Mouse (Mus musculus): ENCODE results near the gene Mmp19. TPM values are rescaled to one million over a fixed set of nuclear protein-coding genes. Genes with fewer than 3 reads are reported as not detected.
A peak's percentile ranks its signal among the peaks of the same experiment; 100 is the strongest.

The Mmp19 gene
- polyA plus RNA-seq, 1 experiment from 2014 or later = 10.4 TPM

DNA sequence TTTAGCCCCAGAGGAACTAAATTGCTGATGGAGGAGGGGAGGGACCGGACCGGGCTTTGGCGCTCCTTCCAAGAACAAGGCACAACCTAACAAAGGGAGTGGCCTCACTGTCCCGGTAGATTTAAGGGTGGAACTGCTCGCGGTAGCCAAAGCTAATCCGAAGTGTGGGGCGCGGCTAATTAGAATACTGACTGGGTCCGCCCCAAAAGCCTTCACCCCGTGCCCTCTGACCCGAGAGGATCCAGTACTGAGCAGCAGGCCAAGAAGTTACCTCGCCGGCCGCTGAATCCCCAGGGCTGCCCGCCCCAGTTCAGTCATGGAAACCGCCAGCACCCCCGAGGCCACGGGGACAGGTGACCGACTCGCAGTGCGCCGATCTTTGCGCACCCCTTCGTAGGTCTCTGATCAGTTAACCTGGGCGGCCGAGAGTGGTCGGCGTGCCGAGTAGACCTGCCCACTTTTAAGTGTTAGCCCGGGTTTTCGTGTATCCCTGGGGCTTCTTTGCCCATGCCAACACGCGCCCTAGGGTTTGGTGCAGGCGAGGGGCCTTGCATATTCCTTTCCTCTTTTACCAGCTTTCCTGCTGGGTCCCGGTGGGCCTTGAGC is 43.0 kb upstream of the Mmp19 start, which contains the start of gene Pym1:
Gene Pym1 (plus strand): TSS at position 244 of the 606 bp plus-strand sequence.
- whole genome bisulfite sequencing (ENCODE audit: insufficient replicate concordance) = 0% methylated on average over 36 of the region's 36 CpGs
- Histone ChIP-seq H3K27ac (ENCODE audit: low read length) (peak within 1 kb of the TSS; percentile 93), H3K4me3 (ENCODE audit: low read depth, low read length) (peak within 1 kb of the TSS; percentile 79), H3K9ac (ENCODE audit: low read depth, low read length) (peak within 1 kb of the TSS; percentile 83), H3K4me1 (ENCODE audit: control insufficient read depth, low read depth, low read length) (peaks cover 26% of the 10 kb centered on the region), H3K9me3 (replicated peaks; ENCODE audit: control insufficient read depth, low read length) (no peaks in the 10 kb centered on the region), H3K27me3 (ENCODE audit: control insufficient read depth, insufficient read depth, low read depth, low read length) (peaks cover 26% of the 10 kb centered on the region), H3K4me2 (ENCODE audit: low read depth, low read length) (peak within 1 kb of the TSS; percentile 95), H3K36me3 (ENCODE audit: control insufficient read depth, insufficient read depth) (peaks cover 6% of the 10 kb centered on the region)
- peak; percentile 89 for ATAC-seq (ENCODE audit: low read depth)

GRCm38 (mm10) chr10:128748252-128748864 is 42.4 kb upstream of the Mmp19 start:
- Histone ChIP-seq H3K27ac (ENCODE audit: low read length) (peak overlapping the region; percentile 93), H3K4me1 (ENCODE audit: control insufficient read depth, low read depth, low read length) (peaks cover 26% of the 10 kb centered on the region)

GRCm38 (mm10) chr10:128772895-128773294 is 17.8 kb upstream of the Mmp19 start:
- H3K4me2 ChIP-seq (ENCODE audit: low read depth, low read length) = no peak overlapping the region
- no peak overlapping the region for H3K27ac ChIP-seq (ENCODE audit: low read length)
- ATAC-seq (ENCODE audit: low read depth) = no peak
- no peaks in the 10 kb centered on the region for H3K27me3 ChIP-seq (ENCODE audit: control insufficient read depth, insufficient read depth, low read depth, low read length)
- no peak overlapping the region for H3K4me3 ChIP-seq (ENCODE audit: low read depth, low read length)
- WGBS (ENCODE audit: insufficient replicate concordance) = 49% methylated on average over 2 of the region's 2 CpGs
- no peaks in the 10 kb centered on the region for H3K9me3 ChIP-seq (replicated peaks; ENCODE audit: control insufficient read depth, low read length)
- no peaks in the 10 kb centered on the region for H3K36me3 ChIP-seq (ENCODE audit: control insufficient read depth, insufficient read depth)
- no peaks in the 10 kb centered on the region for H3K4me1 ChIP-seq (ENCODE audit: control insufficient read depth, low read depth, low read length)
- H3K9ac ChIP-seq (ENCODE audit: low read depth, low read length) = no peak overlapping the region

More at GRCm38 (mm10) chr10:128748252-128748864, 42.4 kb upstream of the Mmp19 start:
- Histone ChIP-seq H3K9me3 (replicated peaks; ENCODE audit: control insufficient read depth, low read length) (no peaks in the 10 kb centered on the region), H3K9ac (ENCODE audit: low read depth, low read length) (peak overlapping the region; percentile 83), H3K27me3 (ENCODE audit: control insufficient read depth, insufficient read depth, low read depth, low read length) (peaks cover 20% of the 10 kb centered on the region), H3K4me2 (ENCODE audit: low read depth, low read length) (peak overlapping the region; percentile 95), H3K36me3 (ENCODE audit: control insufficient read depth, insufficient read depth) (peaks cover 9% of the 10 kb centered on the region), H3K4me3 (ENCODE audit: low read depth, low read length) (peak overlapping the region; percentile 79)
- WGBS (ENCODE audit: insufficient replicate concordance) = under 1% methylated on average over 37 of the region's 37 CpGs
- peak; percentile 78 for ATAC-seq (ENCODE audit: low read depth)

DNA sequence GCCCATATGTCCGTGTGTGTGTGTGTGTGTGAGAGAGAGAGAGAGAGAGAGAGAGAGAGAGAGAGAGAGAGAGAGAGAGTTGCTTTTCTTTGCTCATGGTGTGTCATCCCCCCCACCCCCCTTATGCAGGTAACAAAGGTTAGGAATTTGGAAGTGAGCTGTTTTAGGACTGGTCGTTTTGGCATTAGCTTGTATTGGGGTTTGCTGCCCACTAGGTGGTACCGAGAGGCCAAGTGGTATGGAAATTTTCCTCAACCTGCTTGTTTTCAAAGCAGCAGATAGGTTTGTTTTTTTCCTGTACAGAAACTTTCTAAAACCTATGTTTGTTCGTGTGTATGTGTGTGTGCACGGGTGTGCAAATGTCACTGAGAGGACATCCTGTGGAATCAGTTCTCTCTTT is 17.0 kb upstream of the Mmp19 start:
- no peaks in the 10 kb centered on the region for H3K4me1 ChIP-seq (ENCODE audit: control insufficient read depth, low read depth, low read length)
- H3K27me3 ChIP-seq (ENCODE audit: control insufficient read depth, insufficient read depth, low read depth, low read length) = no peaks in the 10 kb centered on the region
- WGBS (ENCODE audit: insufficient replicate concordance) = 19% methylated on average over 5 of the region's 5 CpGs
- H3K4me3 ChIP-seq (ENCODE audit: low read depth, low read length) = no peak overlapping the region
- H3K27ac ChIP-seq (ENCODE audit: low read length) = no peak overlapping the region
- no peak overlapping the region for H3K4me2 ChIP-seq (ENCODE audit: low read depth, low read length)
- H3K9ac ChIP-seq (ENCODE audit: low read depth, low read length) = no peak overlapping the region
- no peak for ATAC-seq (ENCODE audit: low read depth)
- no peaks in the 10 kb centered on the region for H3K36me3 ChIP-seq (ENCODE audit: control insufficient read depth, insufficient read depth)
- no peaks in the 10 kb centered on the region for H3K9me3 ChIP-seq (replicated peaks; ENCODE audit: control insufficient read depth, low read length)

GRCm38 (mm10) chr10:128778441-128778840 is 12.3 kb upstream of the Mmp19 start:
- WGBS (ENCODE audit: insufficient replicate concordance) = 79% methylated on average over 2 of the region's 2 CpGs
- no peaks in the 10 kb centered on the region for H3K9me3 ChIP-seq (replicated peaks; ENCODE audit: control insufficient read depth, low read length)
- peaks cover 4% of the 10 kb centered on the region; the same call in 1 of the 2 replicates for H3K4me1 ChIP-seq (ENCODE audit: control insufficient read depth, low read depth, low read length)
- H3K9ac ChIP-seq (ENCODE audit: low read depth, low read length) = no peak overlapping the region
- H3K4me3 ChIP-seq (ENCODE audit: low read depth, low read length) = no peak overlapping the region
- no peak overlapping the region; the same call in 1 of the 2 replicates for H3K27ac ChIP-seq (ENCODE audit: low read length)
- H3K27me3 ChIP-seq (ENCODE audit: control insufficient read depth, insufficient read depth, low read depth, low read length) = no peaks in the 10 kb centered on the region
- ATAC-seq (ENCODE audit: low read depth) = no peak
- H3K36me3 ChIP-seq (ENCODE audit: control insufficient read depth, insufficient read depth) = no peaks in the 10 kb centered on the region
- H3K4me2 ChIP-seq (ENCODE audit: low read depth, low read length) = no peak overlapping the region

- Histone ChIP-seq H3K4me3 (ENCODE audit: low read depth, low read length) (no peak overlapping the region), H3K27ac (ENCODE audit: low read length) (peak overlapping the region; percentile 76), H3K9ac (ENCODE audit: low read depth, low read length) (no peak overlapping the region), H3K36me3 (ENCODE audit: control insufficient read depth, insufficient read depth) (no peaks in the 10 kb centered on the region), H3K9me3 (replicated peaks; ENCODE audit: control insufficient read depth, low read length) (no peaks in the 10 kb centered on the region; the same call in none of the 2 replicates), H3K4me2 (ENCODE audit: low read depth, low read length) (no peak overlapping the region), H3K4me1 (ENCODE audit: control insufficient read depth, low read depth, low read length) (peaks cover 4% of the 10 kb centered on the region; the same call in 1 of the 2 replicates), H3K27me3 (ENCODE audit: control insufficient read depth, insufficient read depth, low read depth, low read length) (no peaks in the 10 kb centered on the region)
- 20% methylated on average over 8 of the region's 8 CpGs for WGBS (ENCODE audit: insufficient replicate concordance)
- ATAC-seq (ENCODE audit: low read depth) = peak; percentile 79
Measured at GRCm38 (mm10) chr10:128779011-128779795, 11.5 kb upstream of the Mmp19 start.

DNA sequence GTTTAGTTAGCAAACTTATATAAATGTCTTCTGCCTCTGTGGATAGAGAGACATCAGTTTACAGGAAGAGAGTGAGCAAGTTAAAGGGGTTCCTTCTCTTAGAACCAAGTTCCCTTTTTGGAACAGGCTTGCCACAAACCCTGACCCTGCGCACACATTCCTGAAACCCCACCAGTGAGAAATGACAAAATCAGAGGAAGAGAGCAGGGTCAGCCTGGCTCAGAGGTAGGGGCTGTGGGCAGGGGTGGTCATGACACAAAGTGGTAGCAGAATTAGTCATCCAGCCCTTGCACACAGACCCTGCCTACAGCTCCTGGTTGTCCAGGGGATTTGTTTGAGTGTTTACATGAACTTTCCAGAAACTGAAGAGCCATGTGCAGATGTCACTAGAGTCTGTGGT is 10.5 kb upstream of the Mmp19 start:
- Histone ChIP-seq H3K27me3 (ENCODE audit: control insufficient read depth, insufficient read depth, low read depth, low read length) (no peaks in the 10 kb centered on the region), H3K4me1 (ENCODE audit: control insufficient read depth, low read depth, low read length) (peaks cover 4% of the 10 kb centered on the region; the same call in 1 of the 2 replicates), H3K27ac (ENCODE audit: low read length) (no peak overlapping the region), H3K36me3 (ENCODE audit: control insufficient read depth, insufficient read depth) (no peaks in the 10 kb centered on the region), H3K9me3 (replicated peaks; ENCODE audit: control insufficient read depth, low read length) (no peaks in the 10 kb centered on the region; the same call in none of the 2 replicates), H3K4me2 (ENCODE audit: low read depth, low read length) (no peak overlapping the region), H3K9ac (ENCODE audit: low read depth, low read length) (no peak overlapping the region), H3K4me3 (ENCODE audit: low read depth, low read length) (no peak overlapping the region)
- ATAC-seq (ENCODE audit: low read depth) = no peak
- 43% methylated on average over 1 of the region's 1 CpGs for WGBS (ENCODE audit: insufficient replicate concordance)

DNA sequence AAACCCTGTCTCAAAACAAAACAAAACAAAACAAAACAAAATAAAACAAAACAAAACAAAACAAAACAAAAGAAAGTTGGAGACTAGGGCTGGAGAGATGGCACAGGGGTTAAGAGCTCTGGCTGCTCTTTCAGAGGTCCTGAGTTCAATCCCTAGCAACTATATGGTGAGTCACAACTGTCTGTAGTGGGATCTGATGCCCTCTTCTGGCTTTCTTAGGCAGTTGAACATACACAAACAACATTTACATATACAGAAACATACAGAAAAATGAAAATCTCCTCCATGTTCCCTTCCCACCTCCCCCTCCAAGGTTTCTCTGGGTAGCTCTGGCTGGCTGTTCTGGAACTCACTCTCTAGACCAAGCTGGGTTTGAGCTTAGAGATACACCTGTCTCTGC is 1.3 kb downstream of the Mmp19 start:
- no peak overlapping the region for H3K4me3 ChIP-seq (ENCODE audit: low read depth, low read length)
- no peak overlapping the region for H3K9ac ChIP-seq (ENCODE audit: low read depth, low read length)
- no peaks in the 10 kb centered on the region for H3K36me3 ChIP-seq (ENCODE audit: control insufficient read depth, insufficient read depth)
- H3K27ac ChIP-seq (ENCODE audit: low read length) = no peak overlapping the region
- no peak for ATAC-seq (ENCODE audit: low read depth)
- H3K27me3 ChIP-seq (ENCODE audit: control insufficient read depth, insufficient read depth, low read depth, low read length) = no peaks in the 10 kb centered on the region
- no peak overlapping the region for H3K4me2 ChIP-seq (ENCODE audit: low read depth, low read length)
- H3K4me1 ChIP-seq (ENCODE audit: control insufficient read depth, low read depth, low read length) = no peaks in the 10 kb centered on the region
- no peaks in the 10 kb centered on the region for H3K9me3 ChIP-seq (replicated peaks; ENCODE audit: control insufficient read depth, low read length)

GRCm38 (mm10) chr10:128793258-128793657 is 2.5 kb downstream of the Mmp19 start:
- WGBS (ENCODE audit: insufficient replicate concordance) = 73% methylated on average over 1 of the region's 1 CpGs
- no peak for ATAC-seq (ENCODE audit: low read depth)

More at GRCm38 (mm10) chr10:128793258-128793657, 2.5 kb downstream of the Mmp19 start:
- no peaks in the 10 kb centered on the region for H3K27me3 ChIP-seq (ENCODE audit: control insufficient read depth, insufficient read depth, low read depth, low read length)
- no peak overlapping the region for H3K9ac ChIP-seq (ENCODE audit: low read depth, low read length)
- no peaks in the 10 kb centered on the region for H3K4me1 ChIP-seq (ENCODE audit: control insufficient read depth, low read depth, low read length)
- no peaks in the 10 kb centered on the region; the same call in 1 of the 2 replicates for H3K36me3 ChIP-seq (ENCODE audit: control insufficient read depth, insufficient read depth)
- H3K9me3 ChIP-seq (replicated peaks; ENCODE audit: control insufficient read depth, low read length) = no peaks in the 10 kb centered on the region
- no peak overlapping the region for H3K27ac ChIP-seq (ENCODE audit: low read length)
- H3K4me2 ChIP-seq (ENCODE audit: low read depth, low read length) = no peak overlapping the region
- H3K4me3 ChIP-seq (ENCODE audit: low read depth, low read length) = no peak overlapping the region

All from liver, embryonic 16.5 days (tissue).